Mouse (Mus musculus) urinary bladder, postnatal 4 days (tissue): Measurements from ENCODE around the gene F8.
"Not testable (repeated sequence)": the region's sequence is repeated elsewhere in the genome, so short reads cannot be mapped to it uniquely, and the experiment has no call there.

Source experiments
- DNase-seq, 2 experiments: peaks; one replicate each; pipeline ENCODE4 v3.0.0; 2021 to 2022; ENCODE audit warnings: low spot score in 2 of 2

Gene F8

GRCm38 (mm10) chrX:75382195-75382771, at the start of gene F8, which contains the start of gene Fundc2:
TSS of gene F8 (minus strand) at chrX:75382615.
TSS of gene Fundc2 (plus strand) at chrX:75382399.
- DNase-seq, result peak; percentile 65 to 75

- DNase-seq, result peak; percentile 82 to 84
Measured at GRCm38 (mm10) chrX:75415936-75416785, 33.7 kb upstream of the F8 start, which contains the start of the genes Cmc4, Mtcp1 and Brcc3. TSS of gene Cmc4 (minus strand) at chrX:75416584. TSS of gene Mtcp1 (minus strand) at chrX:75416588. TSS of gene Brcc3 (plus strand) at chrX:75416628.

- DNase-seq, result no peak
Measured at GRCm38 (mm10) chrX:75409711-75410110, 27.3 kb upstream of the F8 start.

GRCm38 (mm10) chrX:75403350-75403749, 20.9 kb upstream of the F8 start:
- DNase-seq, result no peak

- no peak for DNase-seq
Measured at GRCm38 (mm10) chrX:75402668-75403067, 20.3 kb upstream of the F8 start.

GRCm38 (mm10) chrX:75399471-75399870, 17.1 kb upstream of the F8 start:
- DNase-seq, result no peak

GRCm38 (mm10) chrX:75381699-75382098, 716 bp downstream of the F8 start:
- no peak for DNase-seq

- DNase-seq, result no peak
Measured at GRCm38 (mm10) chrX:75381176-75381575, 1.2 kb downstream of the F8 start.

- DNase-seq, result no peak
Measured at GRCm38 (mm10) chrX:75376815-75377214, 5.6 kb downstream of the F8 start.

GRCm38 (mm10) chrX:75372666-75373425, 9.6 kb downstream of the F8 start:
- DNase-seq, result no peak

- DNase-seq, result no peak
Measured at GRCm38 (mm10) chrX:75370197-75370596, 12.2 kb downstream of the F8 start.

GRCm38 (mm10) chrX:75323556-75323955, 58.9 kb downstream of the F8 start:
- no peak for DNase-seq

GRCm38 (mm10) chrX:75271676-75272075, 110.7 kb downstream of the F8 start:
- DNase-seq, result no peak

- not testable (repeated sequence) for DNase-seq
Measured at GRCm38 (mm10) chrX:75233603-75234376, 148.6 kb downstream of the F8 start.

GRCm38 (mm10) chrX:75231456-75231855, 151.0 kb downstream of the F8 start:
- DNase-seq, result no peak

GRCm38 (mm10) chrX:75163670-75164069, 218.7 kb downstream of the F8 start, which contains the start of gene Smim9:
TSS of gene Smim9 (minus strand) at chrX:75163770.
- DNase-seq, result no peak

- DNase-seq, result no peak
Measured at GRCm38 (mm10) chrX:75155576-75156243, 226.7 kb downstream of the F8 start.

- no peak for DNase-seq
Measured at GRCm38 (mm10) chrX:75152249-75152648, 230.2 kb downstream of the F8 start.

- DNase-seq, result no peak
Measured at GRCm38 (mm10) chrX:75150304-75150703, 232.1 kb downstream of the F8 start.

- no peak for DNase-seq
Measured at GRCm38 (mm10) chrX:75148414-75148813, 234.0 kb downstream of the F8 start.

- not testable (repeated sequence) for DNase-seq
Measured at GRCm38 (mm10) chrX:75143124-75143555, 239.3 kb downstream of the F8 start.
